Mouse (Mus musculus) retina, postnatal 1 day (tissue): ENCODE measurements around the gene Dnase2b.

ENCODE experiments used
- DNase-seq: peaks from one replicate; pipeline ENCODE4 v3.0.0-alpha.2; 2012

Dnase2b gene

DNA sequence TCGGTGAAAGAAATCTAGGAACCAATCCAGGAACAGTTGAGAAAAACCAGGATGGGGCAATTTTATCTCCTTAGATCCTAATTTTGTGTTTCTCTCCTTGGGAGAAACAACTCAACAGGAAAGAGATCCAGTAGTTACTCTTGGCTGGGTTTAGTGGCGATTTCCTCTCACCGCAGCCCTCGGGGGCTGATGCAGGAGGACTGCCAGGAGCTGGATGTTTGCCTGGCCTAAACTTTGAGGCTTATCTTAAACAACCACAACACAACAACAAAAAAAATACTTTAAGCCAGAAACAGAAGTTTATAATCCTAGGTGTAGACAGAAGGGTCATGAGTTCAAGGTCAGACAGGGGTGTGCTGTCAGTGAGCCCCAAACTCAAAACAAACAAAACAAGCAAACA lies 3.6 kb downstream of the Dnase2b start:
- no peak for DNase-seq

GRCm38 (mm10) chr3:146611261-146611660 lies 4.1 kb downstream of the Dnase2b start:
- no peak for DNase-seq

DNA sequence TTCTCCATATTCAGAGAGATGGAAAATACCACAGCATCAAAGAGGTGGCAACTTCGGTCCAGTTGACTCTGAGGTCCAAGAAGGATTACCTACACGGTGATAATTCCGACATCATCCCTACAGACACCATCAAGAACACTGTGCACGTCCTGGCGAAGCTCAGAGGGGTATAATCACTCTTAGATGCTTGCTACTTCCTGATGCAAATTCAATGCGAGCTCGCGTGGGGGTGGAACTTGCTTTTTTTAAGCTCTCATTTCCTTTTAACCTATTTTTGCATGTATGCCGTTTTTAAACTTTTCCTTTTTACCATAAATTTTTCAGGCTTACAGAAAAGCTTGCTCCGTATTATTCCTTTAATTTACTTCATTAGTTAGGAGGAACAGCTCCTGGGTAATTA lies 5.1 kb downstream of the Dnase2b start:
- DNase-seq: no peak

DNA sequence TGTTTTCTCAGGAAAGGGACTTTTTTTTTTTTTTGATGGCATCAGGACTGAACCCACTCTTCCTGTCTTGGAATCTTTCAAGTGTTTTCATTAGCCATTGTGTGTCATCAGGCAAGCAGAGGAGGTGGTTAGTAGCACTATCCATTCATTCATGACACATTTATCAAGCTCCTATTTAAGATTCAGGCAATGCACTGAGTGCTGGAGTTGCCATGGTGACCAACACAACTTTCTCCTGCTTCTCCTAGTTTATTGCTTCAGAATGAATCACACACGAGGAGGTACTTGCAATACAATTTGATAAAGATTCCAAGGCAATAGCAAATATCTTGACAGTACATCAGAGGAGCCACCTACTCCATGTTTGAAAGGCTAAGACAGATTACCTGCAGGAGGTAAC lies 8.0 kb downstream of the Dnase2b start:
- no peak for DNase-seq

DNA sequence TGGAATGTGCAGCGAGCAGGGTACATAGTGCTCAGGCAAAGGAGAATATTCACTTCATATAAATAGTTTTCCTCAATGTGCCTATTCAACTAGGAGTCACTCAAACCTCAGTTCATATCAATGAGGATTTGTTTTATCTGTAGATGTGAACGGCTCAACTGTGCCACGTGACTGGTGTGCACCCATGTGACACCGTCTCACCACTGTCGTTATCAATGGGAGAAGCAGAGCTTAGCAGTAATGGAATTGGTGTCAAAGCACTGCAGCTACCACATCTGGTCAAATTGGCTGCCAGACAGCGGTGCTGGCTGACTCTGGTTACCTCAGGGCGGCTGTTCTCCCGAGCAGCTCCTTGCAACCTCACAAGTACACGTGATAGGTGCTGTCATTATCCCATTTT lies 10.7 kb downstream of the Dnase2b start:
- no peak for DNase-seq

DNA sequence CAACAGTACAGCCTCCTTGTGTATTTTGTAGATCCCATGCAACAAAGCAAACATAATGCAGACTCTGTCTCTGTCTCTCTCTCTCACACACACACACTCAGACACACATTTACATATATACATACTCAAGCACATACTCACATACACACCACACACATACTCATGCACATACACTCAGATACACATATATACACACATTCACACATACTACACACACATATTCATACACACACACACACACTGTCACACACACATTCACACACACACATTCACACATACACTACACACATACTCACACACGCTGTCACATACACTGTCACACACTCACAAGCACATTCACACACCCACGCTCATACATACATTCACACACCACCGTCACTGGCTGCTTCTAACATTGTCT lies 12.9 kb downstream of the Dnase2b start:
- DNase-seq: no peak

DNA sequence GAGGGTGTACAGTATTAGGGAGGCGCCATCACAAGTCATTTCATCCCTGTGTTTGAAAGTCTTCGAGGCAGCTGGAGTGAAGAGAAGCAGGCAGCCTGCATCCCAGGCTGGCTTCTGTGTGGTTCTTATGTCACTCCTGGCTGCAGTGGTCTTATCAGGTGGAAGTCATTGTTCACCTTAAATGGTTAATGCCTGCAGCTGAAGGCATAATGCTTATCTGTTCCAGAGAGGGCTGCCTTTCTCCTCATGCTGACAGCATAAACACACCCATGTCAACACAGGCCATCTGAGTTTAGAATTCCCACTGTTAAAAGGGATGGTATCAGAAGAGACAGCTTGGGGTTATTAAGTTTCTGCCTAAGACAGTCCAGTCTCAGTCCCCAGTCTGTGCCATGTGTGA lies 14.2 kb downstream of the Dnase2b start:
- no peak for DNase-seq

DNA sequence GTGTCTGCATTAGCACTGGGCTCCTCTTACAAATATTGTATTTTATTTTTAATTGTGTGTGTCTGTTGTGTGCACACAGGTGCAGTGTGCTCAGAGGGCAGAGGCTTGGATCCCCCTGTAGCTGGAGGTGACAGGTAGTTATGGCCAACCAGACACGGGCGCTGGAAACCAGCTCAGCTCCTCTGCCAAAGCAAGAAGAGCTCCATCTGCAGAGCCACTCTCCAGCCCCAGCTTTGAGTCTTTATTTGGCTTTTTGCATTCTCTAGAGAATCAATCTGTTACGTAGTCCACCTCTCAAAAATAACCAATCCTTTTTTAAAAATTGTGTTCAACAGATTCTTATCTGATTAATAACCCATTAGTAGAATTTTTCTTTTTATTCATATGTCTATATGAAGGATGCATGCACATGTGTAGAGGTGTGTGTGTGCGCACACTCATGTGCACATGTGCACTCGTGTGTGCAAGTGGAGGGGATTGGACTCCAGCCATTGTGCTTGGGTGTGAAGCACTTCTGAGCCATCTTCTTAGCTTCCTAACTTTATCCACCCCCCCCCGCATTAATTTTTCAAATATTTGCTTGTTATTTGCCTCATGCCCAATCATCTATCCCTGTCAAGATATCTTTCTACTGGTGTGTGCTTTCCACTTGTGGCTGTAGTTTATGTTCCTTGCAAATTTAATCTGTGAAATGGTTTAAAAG lies 16.0 kb downstream of the Dnase2b start:
- no peak for DNase-seq

DNA sequence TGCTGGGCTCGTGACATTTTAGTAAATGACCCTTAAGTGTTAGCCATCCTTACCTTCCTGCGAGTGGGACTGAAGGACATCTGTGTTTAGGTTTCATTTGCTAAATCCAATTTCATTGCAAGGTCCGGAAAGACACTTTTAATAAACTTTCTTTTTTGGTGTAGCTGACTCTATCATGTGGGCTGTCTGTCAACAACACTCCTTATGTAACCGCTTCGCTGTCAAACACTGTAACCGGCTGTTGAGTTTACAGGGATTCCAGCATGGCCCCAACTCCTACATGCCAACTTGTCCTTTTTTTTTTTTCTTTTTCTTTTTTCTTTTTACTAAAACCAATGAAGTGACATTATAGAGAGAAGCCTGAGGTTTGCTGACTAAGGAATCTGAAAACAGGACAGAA lies 17.0 kb downstream of the Dnase2b start:
- DNase-seq: no peak

DNA sequence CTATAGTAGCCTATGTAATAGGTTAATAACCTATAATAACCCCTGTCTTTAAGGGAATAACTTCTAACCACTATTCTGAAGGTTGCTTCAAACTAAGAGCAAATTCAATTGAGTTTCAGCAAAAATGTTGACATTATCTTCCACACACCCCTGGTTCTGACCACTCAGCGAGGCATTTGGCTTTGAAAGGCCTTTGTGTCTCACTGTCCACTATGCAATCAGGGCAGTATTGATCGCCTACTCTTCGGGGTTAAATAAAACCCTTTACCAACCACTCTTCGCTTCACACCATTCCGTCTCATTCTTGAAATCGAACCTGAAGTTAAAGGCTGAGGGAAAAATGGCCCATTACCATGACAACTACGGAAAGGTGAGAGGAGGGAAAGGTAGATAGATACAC lies 18.5 kb downstream of the Dnase2b start:
- DNase-seq: no peak

GRCm38 (mm10) chr3:146596387-146596786 lies 19.0 kb downstream of the Dnase2b start:
- DNase-seq: no peak

DNA sequence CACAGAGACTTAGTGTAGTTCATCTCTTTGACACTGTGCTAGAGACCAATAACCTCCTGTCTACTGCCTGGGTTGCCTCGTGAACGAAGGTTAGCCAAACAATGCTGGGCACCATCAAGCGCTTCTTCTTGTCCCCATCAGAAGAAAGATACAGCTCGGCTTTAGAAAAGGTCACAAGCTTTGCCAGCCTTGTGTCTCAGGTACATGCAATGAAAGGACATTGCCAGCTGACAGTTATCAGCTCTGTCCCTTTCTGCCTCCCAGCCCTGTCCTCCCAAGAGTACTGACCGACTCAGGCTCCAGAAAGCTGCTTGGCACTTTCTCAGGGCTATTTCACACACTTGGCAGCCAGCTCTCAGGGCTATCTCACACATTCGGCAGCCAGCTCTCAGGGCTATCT lies 20.0 kb downstream of the Dnase2b start:
- no peak for DNase-seq

GRCm38 (mm10) chr3:146591601-146592000 lies 23.8 kb downstream of the Dnase2b start:
- DNase-seq: no peak

- no peak for DNase-seq
Observed at GRCm38 (mm10) chr3:146591159-146591558, 24.2 kb downstream of the Dnase2b start.

DNA sequence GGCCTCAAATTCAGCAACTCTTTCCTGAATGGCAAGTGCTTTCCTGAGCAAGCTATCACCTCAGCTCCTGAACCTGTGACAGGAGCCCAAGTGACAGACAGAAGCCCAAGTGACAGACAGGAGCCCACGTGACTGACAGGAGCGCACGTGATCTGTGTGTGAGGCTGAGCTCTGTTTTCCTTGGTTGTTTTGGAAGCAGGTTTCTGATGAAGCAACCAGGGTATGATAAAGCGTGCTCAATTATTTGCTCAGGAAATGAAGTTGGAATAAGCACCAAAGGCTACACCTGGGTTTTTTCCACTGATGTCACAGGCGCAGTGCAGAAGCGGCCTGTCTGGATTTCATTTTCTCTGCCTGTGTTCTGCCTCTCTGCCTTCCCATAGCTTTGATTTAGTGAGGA lies 25.9 kb downstream of the Dnase2b start:
- no peak for DNase-seq

GRCm38 (mm10) chr3:146586616-146587015 lies 28.8 kb downstream of the Dnase2b start:
- no peak for DNase-seq

DNA sequence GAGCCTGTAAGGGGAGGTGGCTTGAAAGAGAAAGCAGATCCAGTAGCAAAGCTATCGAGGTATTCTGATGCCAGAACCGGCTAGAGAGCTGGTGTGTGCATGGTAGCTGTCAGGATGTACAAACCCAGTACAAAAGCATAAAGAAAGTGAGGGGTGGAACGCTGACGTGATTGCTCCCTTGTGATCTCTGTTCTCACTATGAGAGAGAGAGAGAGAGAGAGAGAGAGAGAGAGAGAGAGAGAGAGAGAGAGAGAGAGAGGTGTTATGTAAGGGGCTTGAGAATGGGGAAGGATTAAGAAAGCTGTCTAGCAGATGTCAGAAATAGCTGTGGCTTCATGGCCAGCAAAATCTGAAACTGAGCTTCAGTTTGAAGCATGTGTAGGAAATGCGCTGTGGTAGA lies 31.5 kb downstream of the Dnase2b start:
- no peak for DNase-seq

- DNase-seq: no peak
Observed at GRCm38 (mm10) chr3:146583478-146583877, 31.9 kb downstream of the Dnase2b start.

- no peak for DNase-seq
Observed at GRCm38 (mm10) chr3:146580039-146580729, 35.2 kb downstream of the Dnase2b start.

GRCm38 (mm10) chr3:146577591-146577990 lies 37.8 kb downstream of the Dnase2b start:
- no peak for DNase-seq

DNA sequence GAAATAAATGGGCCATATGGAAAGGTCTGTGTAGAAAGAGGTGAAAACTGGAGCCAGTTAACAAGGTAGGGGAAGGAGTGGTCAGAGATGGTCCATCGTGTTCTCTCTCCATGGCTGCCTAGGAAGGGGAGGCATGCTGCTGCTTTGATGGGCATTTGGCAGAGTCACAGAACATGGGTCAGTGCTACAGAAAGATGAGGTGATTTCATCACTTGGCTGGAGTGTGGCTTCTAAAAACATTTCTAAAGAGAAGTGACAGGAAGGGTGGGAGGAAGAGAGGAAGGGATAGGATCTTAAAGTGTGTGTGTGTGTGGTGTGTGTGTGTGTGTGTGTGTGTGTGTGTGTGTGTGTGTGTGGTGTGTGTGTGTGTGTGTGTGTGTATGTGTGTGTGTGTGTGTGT lies 44.1 kb downstream of the Dnase2b start:
- DNase-seq: no peak

DNA sequence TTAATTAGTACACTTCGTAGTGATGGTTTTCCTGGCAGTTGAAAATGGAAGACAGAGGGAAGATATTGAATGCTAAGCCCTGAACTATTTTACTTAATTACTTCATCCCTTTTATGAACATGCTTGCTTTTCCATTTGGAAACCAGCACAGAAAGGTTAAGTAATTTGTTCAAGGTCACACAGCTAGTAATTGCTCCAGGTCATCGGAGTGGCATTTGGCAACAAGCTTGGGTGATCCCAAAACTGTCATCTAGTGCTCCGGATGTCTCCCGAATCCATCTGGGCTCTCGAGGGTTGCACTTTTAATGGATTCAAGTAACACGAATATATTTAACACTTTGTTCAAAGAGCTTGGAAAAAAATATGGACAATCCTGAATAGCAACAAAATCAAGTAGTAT lies 44.5 kb downstream of the Dnase2b start:
- DNase-seq: no peak

- DNase-seq: no peak
Observed at GRCm38 (mm10) chr3:146570148-146570782, 45.1 kb downstream of the Dnase2b start, which contains the start of gene Uox. TSS of gene Uox (plus strand) at chr3:146570426.

DNA sequence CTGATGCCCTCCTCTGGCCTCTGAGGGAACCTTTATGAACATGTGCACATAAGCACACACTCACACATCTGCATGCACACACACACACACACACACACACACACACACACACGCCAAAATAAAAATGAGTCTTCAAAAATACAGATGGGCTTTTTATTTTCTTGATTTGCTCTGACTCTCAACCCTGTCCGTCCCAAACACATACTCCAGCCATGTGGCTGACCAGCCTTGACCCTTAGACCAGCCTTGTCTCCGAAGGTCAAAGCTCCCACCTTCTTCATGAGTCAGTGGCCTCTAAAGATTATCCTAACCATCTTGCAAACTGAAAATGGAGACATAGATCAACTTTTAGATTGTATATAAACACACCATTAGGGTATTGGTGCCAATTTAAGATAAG lies 45.8 kb downstream of the Dnase2b start:
- no peak for DNase-seq
